Mouse (Mus musculus): ENCODE measurements around the gene Cdon. TPM values are rescaled to one million over a fixed set of nuclear protein-coding genes. Genes with fewer than 3 reads are reported as not detected.

Gene Cdon
- polyA plus RNA-seq, 2 experiments, result 39.6 to 83.7 TPM

GRCm38 (mm10) chr9:35556494-35557102 lies 135.7 kb downstream of the Cdon start:
- no peak for TF ChIP-seq POLR2A (IDR thresholded peaks at IDR 0.05; ENCODE audit: borderline replicate concordance, extremely low read depth, insufficient read depth, insufficient read length)
- no peak overlapping the region for H3K4me3 ChIP-seq (replicated peaks; ENCODE audit: low read length)
- H3K9ac ChIP-seq (ENCODE audit: low read depth, low read length, severe bottlenecking), result no peak overlapping the region
- peaks cover 8% of the 10 kb centered on the region for H3K36me3 ChIP-seq (ENCODE audit: control insufficient read depth, insufficient read depth, low read length)
- WGBS, result 64% methylated on average over 12 of the region's 12 CpGs
- no peaks in the 10 kb centered on the region for H3K27me3 ChIP-seq (ENCODE audit: control insufficient read depth, insufficient read depth, low read length)
- no peak overlapping the region for H3K4me2 ChIP-seq (replicated peaks; ENCODE audit: low read depth, low read length, severe bottlenecking)
- no peak overlapping the region for H3K27ac ChIP-seq (replicated peaks; ENCODE audit: low read depth, low read length)
- ATAC-seq (ENCODE audit: low FRiP score, low read depth) (no peak), DNase-seq (ENCODE audit: low spot score) (no peak)
- peaks cover 16% of the 10 kb centered on the region for H3K4me1 ChIP-seq (ENCODE audit: control insufficient read depth, insufficient read depth, low read length)
- no peaks in the 10 kb centered on the region for H3K9me3 ChIP-seq (ENCODE audit: control insufficient read depth, low read length)

Other genes starting within 250 kb of the Cdon start
- gene Dcps, start 245.1 kb upstream of the Cdon start, polyA plus RNA-seq (2012; rRNA removed), result 54.6 and 60.3 TPM in 2 replicates
- 61.6 and 65.2 TPM in 2 replicates for gene Dcps, start 245.1 kb upstream of the Cdon start, polyA plus RNA-seq (2014; fragmentation: Nextera tagmentation; extraction: Ambion mirVana)
- gene Srpr, start 221.0 kb upstream of the Cdon start, polyA plus RNA-seq (2012; rRNA removed), result 109 and 115 TPM in 2 replicates
- gene Srpr, start 221.0 kb upstream of the Cdon start, polyA plus RNA-seq (2014; fragmentation: Nextera tagmentation; extraction: Ambion mirVana), result 160 and 161 TPM in 2 replicates
- gene Tirap, start 220.8 kb upstream of the Cdon start, polyA plus RNA-seq (2012; rRNA removed), result 7.5 and 12.7 TPM in 2 replicates
- 11.0 and 13.4 TPM in 2 replicates for gene Tirap, start 220.8 kb upstream of the Cdon start, polyA plus RNA-seq (2014; fragmentation: Nextera tagmentation; extraction: Ambion mirVana)
- 51.1 and 55.2 TPM in 2 replicates for gene Foxred1, start 210.1 kb upstream of the Cdon start, polyA plus RNA-seq (2012; rRNA removed)
- gene Foxred1, start 210.1 kb upstream of the Cdon start, polyA plus RNA-seq (2014; fragmentation: Nextera tagmentation; extraction: Ambion mirVana), result 29.5 and 33.9 TPM in 2 replicates
- gene Fam118b, start 153.3 kb upstream of the Cdon start, polyA plus RNA-seq (2012; rRNA removed), result 29.3 and 29.6 TPM in 2 replicates
- 45.3 and 47.9 TPM in 2 replicates for gene Fam118b, start 153.3 kb upstream of the Cdon start, polyA plus RNA-seq (2014; fragmentation: Nextera tagmentation; extraction: Ambion mirVana)
- 25.8 and 26.0 TPM in 2 replicates for gene Rpusd4, start 153.3 kb upstream of the Cdon start, polyA plus RNA-seq (2012; rRNA removed)
- gene Rpusd4, start 153.3 kb upstream of the Cdon start, polyA plus RNA-seq (2014; fragmentation: Nextera tagmentation; extraction: Ambion mirVana), result 24.9 and 30.8 TPM in 2 replicates
- gene Gm1113, start 97.1 kb downstream of the Cdon start, polyA plus RNA-seq (2012; rRNA removed), result not detected in 2 replicates
- gene Gm1113, start 97.1 kb downstream of the Cdon start, polyA plus RNA-seq (2014; fragmentation: Nextera tagmentation; extraction: Ambion mirVana), result not detected in 2 replicates
- 1.9 and 2.3 TPM in 2 replicates for gene Ddx25, start 137.4 kb downstream of the Cdon start, polyA plus RNA-seq (2012; rRNA removed)
- 3.0 TPM in 2 replicates for gene Ddx25, start 137.4 kb downstream of the Cdon start, polyA plus RNA-seq (2014; fragmentation: Nextera tagmentation; extraction: Ambion mirVana)
- 13.1 and 20.8 TPM in 2 replicates for gene Pus3, start 137.5 kb downstream of the Cdon start, polyA plus RNA-seq (2012; rRNA removed)
- 18.2 and 21.7 TPM in 2 replicates for gene Pus3, start 137.5 kb downstream of the Cdon start, polyA plus RNA-seq (2014; fragmentation: Nextera tagmentation; extraction: Ambion mirVana)
- 0.53 and 0.97 TPM in 2 replicates for gene Pate2, start 149.2 kb downstream of the Cdon start, polyA plus RNA-seq (2012; rRNA removed)
- gene Pate2, start 149.2 kb downstream of the Cdon start, polyA plus RNA-seq (2014; fragmentation: Nextera tagmentation; extraction: Ambion mirVana), result 0.37 and 0.55 TPM in 2 replicates
- 8.1 and 10.8 TPM in 2 replicates for gene Hyls1, start 149.3 kb downstream of the Cdon start, polyA plus RNA-seq (2012; rRNA removed)
- gene Hyls1, start 149.3 kb downstream of the Cdon start, polyA plus RNA-seq (2014; fragmentation: Nextera tagmentation; extraction: Ambion mirVana), result 15.4 and 15.8 TPM in 2 replicates
- gene Pate4, start 190.8 kb downstream of the Cdon start, polyA plus RNA-seq (2012; rRNA removed), result not detected in 2 replicates
- not detected in 2 replicates for gene Pate4, start 190.8 kb downstream of the Cdon start, polyA plus RNA-seq (2014; fragmentation: Nextera tagmentation; extraction: Ambion mirVana)
- not detected in 2 replicates for gene Pate3, start 227.1 kb downstream of the Cdon start, polyA plus RNA-seq (2012; rRNA removed)
- gene Pate3, start 227.1 kb downstream of the Cdon start, polyA plus RNA-seq (2014; fragmentation: Nextera tagmentation; extraction: Ambion mirVana), result not detected in 2 replicates

Data from limb, embryonic 14.5 days (tissue).